Mouse (Mus musculus) common myeloid progenitor, adult 5-6 weeks (primary cell): Measurements from ENCODE around the gene Metrnl. TPM values are rescaled to one million over a fixed set of nuclear protein-coding genes. Genes with fewer than 3 reads are reported as not detected.

ENCODE experiments used
- ATAC-seq: replicated peaks from 2 replicates; pipeline ENCODE4 v1.8.0; 2016; ENCODE audit warnings: low read depth, mild to moderate bottlenecking, moderate TSS enrichment, inconsistent platforms; ENCODE audit not compliant: poor library complexity, severe bottlenecking
- total RNA-seq: library from RNA; stranded (forward); fragments of 200-1000, 187-1606 nt; gene quantifications from 2 replicates; pipeline ENCODE4 v1.2.3, GENCODE M21; 2017

The Metrnl gene
- total RNA-seq, 1 experiment from 2014 or later = 2.4 TPM

DNA sequence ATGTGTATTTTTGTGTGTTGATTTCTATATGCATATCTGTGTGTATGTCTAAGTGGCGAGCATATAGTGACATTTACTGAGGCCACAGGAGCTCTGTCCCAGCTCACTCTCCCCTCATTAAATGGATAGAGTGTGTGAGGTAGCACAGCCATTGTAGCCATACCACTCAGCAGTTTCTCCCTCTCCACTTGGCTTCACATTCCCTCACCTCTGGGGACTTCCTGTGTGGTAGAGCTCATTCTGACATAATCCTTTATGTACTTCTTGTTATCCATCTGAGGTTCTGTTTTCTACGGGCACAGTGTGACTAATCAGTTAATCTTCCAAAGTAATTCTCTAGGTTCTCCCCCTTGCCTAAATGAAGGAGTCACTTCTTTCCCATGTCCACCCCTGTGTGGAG is 21.1 kb downstream of the Metrnl start:
- no peak for ATAC-seq

DNA sequence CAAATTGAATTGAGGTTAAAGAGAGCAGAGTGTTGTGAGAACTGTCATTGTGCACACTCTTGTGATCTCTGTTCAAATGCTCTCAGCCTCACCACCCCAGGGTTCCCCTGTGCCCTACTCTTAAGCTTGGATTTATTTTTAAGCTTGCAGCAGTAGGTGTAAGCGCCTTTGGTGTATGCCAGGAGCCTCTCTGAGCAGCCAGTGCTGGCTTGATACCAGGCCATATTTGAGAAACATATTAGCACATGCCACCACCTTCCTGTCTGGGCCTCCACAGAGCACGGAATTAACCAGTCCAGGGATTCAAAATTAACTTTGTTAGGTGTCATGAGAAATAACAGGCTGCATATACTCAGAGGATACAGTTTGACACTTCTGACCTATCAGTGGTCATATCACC is 25.3 kb downstream of the Metrnl start:
- ATAC-seq = 0 out of 2 replicates have a peak, but pooled peaks have one; percentile 42

DNA sequence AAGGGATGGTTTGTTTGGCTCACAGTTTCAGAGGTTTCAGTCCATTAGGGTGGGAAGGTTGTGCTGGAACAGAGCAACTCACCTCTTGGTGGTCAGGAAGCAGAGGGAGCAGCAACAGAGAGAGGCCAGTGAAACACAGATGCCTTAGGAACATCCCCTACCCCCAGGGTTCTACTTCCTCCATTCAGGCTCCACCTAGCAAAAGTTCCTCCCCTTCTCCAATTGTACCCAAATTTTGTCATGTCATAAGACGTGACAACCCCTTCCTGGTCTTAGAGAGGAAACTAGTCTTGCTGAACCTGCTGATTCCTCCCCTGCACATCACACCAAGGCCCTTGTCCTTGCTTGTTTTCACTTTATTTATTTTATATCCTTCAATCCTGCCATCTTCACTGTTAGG is 32.8 kb downstream of the Metrnl start:
- 0 out of 2 replicates have a peak, but pooled peaks have one; percentile 22 for ATAC-seq

DNA sequence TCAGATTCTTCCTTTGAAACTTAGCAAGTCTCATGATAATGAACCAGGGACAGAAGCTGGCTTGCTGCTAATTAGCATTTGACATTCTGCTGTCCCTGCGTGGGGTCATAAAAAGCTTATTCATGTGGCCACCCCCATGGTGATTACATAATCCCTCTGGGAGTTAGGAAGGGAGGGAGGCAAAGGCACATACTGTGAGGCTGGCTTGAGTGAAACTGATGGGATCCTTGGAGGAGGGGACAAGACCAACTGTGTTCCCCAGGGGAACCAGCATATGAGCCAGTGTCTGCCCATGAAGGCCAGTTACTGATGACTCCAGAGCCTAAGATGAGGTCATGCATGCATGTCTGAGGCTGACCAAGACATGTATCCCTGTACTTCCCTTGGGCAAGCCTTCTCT is 33.5 kb downstream of the Metrnl start:
- ATAC-seq = no peak

DNA sequence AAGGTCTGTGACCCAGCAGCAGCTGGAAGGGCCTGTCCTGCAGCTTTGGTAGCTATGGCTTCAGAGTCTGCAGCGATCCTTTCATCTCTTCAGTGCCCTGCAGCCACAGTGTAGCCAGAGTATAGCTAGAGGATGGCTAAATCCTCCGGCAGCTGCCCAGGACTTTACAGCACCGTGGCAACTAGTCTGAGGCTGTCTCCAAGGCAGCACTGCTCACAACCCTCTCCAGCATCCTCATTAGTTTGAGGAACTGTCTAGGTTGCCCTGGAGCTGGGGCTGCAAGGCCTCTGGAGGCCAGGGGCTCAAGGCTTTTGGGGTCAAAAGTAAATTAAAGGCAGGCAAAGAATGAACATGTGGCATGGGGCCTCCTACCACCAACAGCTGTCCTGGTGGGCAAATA is 37.3 kb downstream of the Metrnl start:
- ATAC-seq = no peak

DNA sequence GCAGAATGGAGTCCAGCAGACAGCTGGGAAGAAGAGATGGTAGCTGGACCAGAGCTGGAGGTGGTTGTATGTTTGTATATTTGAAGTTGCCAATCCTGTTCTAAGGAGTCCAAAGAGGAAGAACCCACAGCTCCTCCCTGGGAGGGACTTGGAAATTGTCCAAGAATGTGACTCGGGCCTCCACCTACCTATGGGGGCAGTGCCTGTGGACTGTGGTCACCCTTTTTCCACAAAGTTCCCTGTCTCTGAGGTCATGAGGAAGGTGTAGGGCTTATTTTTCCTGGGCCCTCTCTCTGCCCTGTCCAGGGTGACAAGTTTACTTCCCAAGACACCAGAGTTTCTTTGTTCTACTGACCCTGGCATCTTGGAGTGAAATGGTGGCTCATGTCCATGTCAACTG is 39.6 kb downstream of the Metrnl start:
- ATAC-seq = peak; percentile 26; the same call in 1 of the 2 replicates

DNA sequence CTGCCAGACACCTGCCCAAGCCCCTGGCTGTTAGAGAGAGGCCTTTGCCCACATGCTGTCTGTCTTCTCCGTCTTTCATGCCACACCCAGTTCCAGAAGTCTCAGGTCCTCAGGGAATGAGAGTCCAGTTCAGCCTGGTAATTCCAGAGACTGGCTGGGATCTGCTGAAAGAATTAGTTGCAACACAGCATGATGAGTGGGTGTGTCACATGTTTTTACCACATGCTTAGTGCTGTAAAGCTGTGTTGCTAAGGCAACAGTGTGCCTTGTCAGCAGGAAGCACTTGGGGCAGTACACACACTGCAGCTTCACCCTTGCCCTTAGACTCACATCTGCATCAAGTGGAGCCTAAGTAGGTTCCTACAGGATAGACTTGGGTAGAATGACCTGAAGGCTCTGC is 40.1 kb downstream of the Metrnl start:
- peak; percentile 85 for ATAC-seq

DNA sequence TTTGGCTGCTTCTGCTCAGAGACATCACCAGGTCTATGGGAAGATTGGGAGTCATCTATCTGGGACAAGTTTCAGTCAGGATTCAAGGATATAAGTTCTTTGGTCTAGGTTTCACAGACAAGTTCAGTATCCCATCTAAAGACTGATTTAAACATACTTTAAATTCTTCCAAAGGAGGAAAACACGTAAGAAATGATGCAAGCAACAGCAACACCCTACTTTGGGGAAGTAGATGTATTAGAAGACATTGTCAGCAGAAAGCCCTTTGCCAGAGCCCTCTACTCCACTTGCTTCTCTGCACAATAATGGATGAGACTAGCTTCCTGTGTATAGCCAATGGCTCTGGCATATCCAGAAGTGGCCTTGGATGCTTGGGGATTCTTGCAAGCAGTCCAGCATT is 41.8 kb downstream of the Metrnl start:
- no peak for ATAC-seq

DNA sequence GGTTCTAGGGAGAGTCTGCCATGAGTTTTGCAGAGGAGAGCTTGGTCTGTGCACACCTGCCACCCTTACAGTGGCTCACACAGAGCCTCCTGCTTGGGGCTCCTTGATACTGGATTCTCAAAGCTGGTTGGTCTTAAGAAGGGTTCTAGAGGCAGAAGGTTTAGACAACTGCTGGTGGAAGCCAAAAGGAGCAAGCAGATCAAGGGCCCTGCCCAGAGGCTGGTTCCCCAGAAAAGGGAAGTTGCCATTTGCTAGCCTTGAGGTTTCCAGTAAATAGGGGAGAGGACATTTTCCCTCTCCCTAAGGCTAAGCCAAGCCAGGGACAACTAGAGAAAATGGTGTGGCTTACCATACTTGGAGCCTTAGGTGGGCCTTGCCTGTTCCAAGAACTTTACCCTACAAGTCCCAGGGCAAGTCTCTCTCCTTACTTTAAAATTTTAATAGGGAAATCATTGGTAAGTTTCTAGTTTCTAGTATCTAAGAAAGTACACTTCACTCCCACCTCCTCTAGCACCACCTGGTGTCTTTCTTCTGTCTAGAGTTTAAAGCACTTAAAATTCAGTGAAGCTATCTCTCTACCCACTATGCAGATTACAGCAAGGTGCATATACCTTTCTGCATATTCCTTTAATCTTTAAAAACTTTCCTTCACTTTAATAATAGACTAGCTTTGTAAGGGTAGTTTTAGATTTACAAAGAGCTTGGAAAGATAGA is 42.7 kb downstream of the Metrnl start:
- peak; percentile 46 for ATAC-seq

DNA sequence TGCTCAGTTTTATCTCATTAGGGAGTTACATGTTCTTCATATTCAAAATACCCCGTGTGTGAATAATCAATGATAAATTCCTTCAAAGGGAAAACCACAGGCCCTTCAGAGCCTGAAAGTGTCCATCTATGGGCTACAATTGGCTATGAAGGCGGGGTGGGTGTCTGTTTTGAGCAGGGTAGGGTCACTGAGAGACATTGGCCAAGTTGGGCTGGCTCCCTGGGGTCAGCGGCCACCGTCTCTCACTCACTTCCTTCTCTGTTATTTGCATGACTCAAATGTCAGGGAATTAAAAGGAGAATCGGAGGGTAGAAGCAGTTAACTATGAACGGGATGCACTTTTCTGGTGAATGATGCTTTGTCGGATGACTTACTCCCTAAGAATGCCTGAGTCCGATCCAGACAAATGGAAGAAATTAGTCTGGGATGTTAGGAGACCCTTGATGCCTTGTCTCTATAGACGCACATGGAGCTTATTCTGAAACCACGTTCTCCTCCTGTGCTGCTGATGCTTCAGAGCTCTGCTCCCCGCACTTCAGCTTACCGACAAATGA is 45.7 kb downstream of the Metrnl start:
- no peak for ATAC-seq

DNA sequence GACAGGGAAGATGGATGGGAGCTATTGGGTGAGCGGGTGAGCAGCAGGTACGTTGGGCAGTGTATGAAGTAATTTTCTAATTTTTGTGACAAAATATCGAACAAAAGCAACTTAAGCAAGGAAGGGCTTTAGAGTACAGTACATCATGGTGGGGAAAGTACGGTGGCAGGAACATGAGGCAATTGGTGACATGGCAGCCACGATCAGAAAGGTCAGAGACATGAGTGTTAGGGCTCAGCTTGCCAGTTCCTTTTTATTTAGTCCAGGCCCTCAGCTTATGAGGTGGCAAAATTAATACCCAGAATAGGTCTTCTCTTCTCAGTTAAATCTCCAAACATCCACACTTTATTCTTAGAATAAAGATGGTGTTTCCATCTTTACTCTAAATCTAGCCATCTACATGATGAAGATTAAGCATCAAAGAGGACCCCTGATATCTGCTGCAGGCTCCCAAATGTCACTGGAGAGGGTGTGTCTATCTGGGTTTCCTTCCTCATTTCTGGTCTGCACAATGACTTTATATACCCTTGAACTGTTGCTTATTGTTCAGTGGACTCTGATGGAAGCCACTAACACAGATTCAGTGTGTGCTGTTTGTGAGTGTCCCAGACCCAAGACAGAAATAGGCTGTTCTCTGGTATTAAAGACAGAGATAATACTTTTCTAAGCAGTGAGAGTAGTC is 46.8 kb downstream of the Metrnl start:
- peak; percentile 59 for ATAC-seq

Other genes starting within 250 kb of the Metrnl start
- 46.9 and 57.8 TPM in 2 replicates for gene Tbcd, start 249.6 kb upstream of the Metrnl start, total RNA-seq
- not detected in 2 replicates for gene Zfp750, start 182.2 kb upstream of the Metrnl start, total RNA-seq
- gene B3gntl1, start 28.4 kb upstream of the Metrnl start, total RNA-seq = 8.8 and 16.2 TPM in 2 replicates
- not detected in 2 replicates for gene Ptchd3, start 128.7 kb downstream of the Metrnl start, total RNA-seq